Mouse (Mus musculus) kidney, adult 2 months (tissue): ENCODE results near the gene Tmem128.

Experiments used
- CTCF ChIP-seq: fragments of 200-500 bp; conservative IDR thresholded peaks from 2 replicates; pipeline ENCODE4 v1.5.1; 2011; ENCODE audit warnings: low read depth, mild to moderate bottlenecking, control low read depth, low read length, moderate library complexity, mixed read lengths; ENCODE audit not compliant: insufficient read depth, insufficient read length
- POLR2A ChIP-seq: fragments of 200-500 bp; IDR thresholded peaks from one replicate; pipeline ENCODE4 v1.6.1; 2011; ENCODE audit warnings: low read depth, low read length, control low read depth

DNA sequence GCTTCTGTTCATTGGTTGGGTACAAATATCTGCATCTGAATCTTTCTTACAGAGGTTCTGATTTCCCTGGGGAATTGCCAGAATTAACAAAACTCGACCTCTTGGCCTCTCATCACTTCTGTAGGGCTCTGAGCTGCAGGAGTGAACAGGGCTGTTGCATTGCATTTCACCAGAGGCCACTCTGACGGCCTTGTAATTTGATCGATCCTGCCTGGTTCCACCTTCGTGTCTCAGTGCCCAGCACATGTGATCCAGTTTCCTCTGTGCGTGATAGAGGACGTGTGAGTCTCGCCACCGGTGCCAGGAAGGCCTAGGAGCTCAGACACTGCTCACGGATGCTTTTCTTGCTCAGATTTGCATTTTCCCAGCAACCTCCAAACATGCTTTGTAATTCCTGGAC lies 25.7 kb downstream of the Tmem128 start:
- no peak for TF ChIP-seq POLR2A
- TF ChIP-seq CTCF, result no peak
